Mouse (Mus musculus) 3134 (cell line): ENCODE measurements at regions not wholly inside any gene's neighbourhood (a gene's known extent, or its start where the extent isn't known, plus 50 kb on each side); places are given as distances from the start of the nearest gene placed in this dataset.

Experiments used
- DNase-seq: peaks from one replicate; pipeline ENCODE4 v3.0.0-alpha.2; 2011; ENCODE audit warnings: low spot score; ENCODE audit not compliant: insufficient read length; ENCODE audit errors: extremely low read depth

DNA sequence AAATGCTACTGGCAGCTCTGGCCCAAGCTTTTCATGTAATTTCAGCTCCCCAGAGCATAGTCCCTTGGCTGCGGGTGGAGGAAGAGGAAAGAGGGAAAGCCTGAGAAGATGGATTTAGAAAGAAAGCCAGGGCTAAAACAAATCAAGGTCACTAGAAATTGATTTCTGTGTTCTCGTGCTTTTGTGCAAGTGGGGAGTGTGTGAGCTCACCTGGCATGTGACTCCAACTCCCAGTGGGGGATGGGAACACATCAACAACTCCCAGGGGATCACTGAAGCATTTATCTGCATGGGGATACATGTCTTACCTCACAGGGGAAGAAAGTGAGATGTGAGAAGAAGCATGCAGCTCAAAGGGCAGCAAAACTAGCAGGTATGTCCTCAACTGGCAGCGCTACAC, 319.6 kb upstream of the Id2 start:
- no peak for DNase-seq

DNA sequence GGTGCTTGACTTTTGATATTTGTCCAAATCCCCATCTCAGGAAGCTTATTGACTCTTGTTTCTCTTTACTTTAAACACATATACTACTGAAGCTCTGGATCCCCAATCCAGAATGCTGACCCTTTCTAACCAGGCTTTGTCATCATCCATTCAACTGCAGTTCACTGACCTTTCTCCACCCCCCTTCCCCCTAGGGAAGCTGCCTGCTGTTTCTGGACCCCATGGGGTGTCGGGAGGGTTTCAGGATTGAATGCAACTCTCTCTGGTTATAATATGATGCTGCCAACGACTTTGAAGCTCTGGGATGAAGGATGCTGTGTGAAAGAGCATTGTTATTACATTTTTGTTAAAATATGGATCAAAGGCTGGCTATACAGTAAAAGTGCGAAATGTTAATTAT, 318.7 kb upstream of the Id2 start:
- no peak for DNase-seq

DNA sequence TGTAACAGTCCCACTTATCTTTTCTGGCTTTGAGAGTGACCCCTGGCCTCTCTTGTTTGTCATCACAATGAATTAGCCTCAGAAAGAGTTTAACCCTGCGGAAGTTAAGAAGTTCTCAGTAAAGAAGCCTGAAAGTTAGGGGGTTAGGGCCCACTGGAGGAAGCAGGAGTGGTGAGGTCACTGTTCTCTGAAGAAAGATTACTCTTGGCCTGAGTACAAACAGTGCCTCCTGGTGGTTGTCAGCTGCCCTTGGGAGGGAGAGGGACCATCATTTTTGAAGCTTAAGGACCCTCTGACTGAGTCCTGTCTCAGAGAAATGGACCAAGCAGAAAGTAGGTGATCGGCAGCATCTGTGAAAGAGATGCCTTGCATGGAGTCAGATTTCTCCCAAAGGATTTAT, 318.3 kb upstream of the Id2 start:
- peak; percentile 9 for DNase-seq

DNA sequence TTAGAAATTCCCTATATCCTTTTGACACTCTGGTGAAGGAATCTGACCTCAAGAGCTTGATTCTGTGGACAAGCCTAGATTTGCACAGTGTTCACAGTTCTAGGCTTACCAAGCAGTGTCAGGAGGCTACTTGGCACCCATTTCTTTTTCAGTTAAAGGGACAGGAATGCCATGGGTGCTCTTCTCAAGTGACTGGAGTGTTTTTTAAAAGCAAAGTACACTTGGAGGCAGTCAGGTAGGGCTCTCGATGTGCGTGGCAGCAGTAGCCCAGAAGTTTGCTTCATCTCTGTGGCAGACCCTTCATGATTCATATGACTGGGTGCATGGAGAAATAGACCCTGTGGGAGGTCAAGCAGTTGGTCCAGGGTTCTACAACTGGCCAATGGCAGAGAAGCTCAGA, 310.4 kb upstream of the Id2 start:
- no peak for DNase-seq

DNA sequence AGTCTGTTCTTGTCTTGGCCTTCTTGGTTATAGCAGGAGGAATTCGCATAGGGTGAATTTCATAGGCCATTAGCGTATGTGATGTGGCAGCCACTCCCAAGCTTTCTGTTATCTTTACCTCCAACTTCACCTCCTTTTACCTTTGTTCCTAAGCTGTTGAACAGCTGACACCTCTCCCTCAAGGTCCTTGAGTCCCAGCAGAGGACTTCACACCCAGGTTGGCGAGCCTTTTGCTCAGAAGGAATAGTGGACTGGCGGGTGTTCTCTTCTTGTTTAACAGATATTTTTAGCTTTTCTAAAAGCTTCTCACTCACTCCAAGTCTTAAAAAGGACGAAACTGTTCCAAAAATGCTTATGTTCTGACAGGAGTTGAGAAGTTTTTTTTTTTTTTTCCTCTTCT, 303.4 kb upstream of the Id2 start:
- DNase-seq = no peak

DNA sequence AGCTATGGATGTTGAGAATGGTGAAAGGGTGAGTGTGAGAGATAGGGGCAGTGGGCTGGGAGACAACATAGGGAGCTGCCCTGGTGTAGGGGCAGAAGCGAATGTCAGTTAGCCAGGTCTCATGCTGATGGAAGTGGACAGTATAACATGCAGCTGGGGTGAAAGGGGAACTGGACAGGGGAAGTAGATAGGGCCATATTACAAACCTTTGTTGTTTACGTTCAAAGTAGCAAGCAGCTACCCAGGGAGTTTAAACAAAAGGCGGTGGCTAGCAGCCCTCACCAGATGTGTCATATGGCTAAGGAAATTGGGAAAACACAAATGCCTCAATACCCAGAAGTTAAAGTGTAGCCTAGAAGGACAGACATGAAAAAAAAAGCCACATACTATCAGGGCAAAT, 301.8 kb upstream of the Id2 start:
- DNase-seq = no peak

DNA sequence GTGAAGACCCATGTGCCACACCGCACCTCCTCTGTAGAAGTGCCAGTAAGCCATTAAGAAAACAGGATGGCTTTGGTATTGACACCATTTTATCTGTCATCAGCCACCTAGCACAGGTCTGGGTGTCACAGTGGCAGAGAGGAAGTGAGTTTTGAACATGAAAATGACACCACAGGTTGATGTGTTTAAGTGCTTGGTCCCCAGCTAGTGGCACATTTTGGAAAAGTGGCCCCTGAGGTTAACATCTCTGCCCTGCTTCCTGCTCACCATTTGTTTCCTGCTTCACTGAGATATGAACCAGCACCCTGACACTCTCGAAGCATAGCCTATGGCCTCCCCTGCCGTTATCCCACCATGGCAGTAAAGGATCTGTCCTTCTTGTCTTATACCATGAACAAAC, 297.4 kb upstream of the Id2 start:
- DNase-seq = no peak

DNA sequence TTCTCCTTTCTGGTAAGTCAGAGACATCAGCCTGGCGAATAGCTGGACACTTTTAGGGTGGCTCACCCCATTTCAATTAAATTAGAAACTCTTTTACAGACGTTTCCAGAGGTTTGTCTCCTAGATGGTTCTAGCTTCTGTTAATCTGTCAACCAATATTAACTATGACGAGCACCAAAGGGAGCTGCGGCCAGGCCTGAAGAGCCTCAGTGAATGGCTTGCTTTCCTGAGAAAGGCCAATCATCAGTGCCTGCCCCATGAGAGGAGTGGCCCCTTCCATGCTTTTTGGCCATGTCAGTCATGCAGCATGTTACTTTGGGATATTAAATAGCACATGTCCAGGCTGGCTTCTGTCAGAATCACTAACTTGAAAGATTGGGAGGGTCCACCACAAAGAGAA, 296.6 kb upstream of the Id2 start:
- no peak for DNase-seq

DNA sequence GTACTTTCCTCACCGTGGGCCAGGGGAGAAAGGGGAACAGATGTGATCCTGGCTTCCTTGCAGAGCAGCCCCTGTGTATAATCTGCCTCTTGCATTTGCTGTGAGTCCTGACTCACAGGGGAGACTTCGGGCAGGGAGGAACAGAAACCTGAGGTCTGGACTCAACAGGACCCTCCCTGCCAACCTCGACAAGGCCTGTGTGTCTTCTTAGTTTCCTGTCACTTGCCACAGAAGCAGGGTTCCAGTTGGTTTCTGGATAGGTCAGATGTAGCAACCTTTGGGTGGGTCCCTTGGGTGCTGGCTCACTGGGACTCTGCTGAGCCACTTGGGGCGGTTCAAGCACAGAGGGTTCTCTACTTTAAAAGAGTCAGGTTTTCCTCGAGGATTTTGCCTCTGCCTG, 292.3 kb upstream of the Id2 start:
- DNase-seq = no peak

DNA sequence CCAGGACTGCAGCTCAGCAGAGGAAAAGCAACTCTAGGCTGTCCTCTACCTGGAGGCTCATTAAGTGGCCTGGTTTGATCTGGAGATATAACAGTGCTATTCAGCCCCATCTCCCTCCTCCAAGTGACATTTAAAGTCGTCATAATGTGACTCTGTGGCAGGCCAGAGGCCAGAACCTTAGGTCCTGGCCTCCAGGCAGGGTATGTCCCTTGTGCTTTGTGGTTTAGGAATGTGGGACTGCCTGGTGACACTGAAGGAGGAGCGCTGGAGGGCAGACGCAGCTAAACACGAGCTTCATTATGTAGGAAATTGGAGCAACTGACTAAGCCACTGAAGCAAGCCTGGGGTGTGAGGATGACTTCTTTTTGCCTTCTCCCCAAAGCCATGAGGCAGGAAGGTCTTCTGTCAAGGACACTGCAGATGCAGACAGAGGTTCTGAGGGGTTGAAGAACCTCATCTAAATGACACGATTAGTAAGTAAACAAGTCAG, 290.9 kb upstream of the Id2 start:
- DNase-seq = peak; percentile 13

DNA sequence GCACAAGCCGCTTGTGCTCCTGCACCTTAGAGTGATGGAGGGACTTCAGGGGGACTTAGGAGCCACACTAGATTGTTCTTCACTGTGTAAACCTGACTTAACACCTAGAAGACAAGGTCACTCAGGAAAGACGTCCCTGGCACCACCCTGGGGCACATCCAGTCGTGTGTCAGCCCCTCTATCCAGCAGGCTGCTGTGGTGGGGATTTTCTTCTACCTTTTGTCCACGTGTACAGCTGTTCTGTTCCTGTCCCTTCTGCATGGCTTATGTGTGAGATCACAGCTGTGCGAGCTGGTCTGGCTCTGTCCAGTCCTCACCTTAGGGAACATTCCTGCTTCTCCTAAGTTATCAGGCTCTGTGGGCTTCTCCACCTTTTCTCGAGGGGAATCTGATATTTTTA, 286.0 kb upstream of the Id2 start:
- no peak for DNase-seq

DNA sequence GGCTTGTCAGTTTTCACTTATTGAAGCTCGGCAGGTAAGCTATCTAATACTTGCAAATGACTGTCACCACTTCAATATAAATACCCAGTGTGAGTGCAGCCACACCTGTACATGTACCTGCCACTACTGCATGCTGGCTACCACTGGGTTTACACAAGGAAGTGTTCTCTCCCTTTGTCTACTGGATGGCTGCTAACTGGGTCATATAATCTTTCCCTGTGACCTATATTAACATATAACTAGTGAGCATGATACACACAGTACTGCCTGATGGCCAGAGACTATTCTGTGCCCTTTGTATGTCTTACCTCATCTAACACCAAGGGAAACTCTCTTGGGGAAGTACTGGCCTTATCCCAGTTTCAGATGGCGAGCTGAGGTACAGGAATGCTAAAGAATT, 285.5 kb upstream of the Id2 start:
- no peak for DNase-seq

DNA sequence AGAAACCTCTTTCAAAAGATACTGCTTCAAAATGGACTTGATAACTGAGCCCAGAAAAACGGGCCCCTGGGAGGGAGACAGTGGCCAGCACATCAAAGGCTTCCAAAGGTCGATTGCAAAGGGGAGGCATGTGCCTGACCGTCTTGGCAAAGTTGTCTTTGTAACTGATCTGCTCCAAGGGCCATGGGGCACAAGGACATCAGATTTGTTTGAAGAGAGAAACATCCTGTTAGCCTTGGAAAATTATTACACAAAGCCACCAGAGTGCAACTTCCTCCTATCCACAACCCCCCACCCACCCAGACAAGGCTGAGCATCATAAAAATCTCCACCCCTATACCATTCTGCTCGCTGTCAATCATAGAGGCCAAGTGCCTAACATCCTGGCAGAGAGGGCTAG, 284.7 kb upstream of the Id2 start:
- no peak for DNase-seq

DNA sequence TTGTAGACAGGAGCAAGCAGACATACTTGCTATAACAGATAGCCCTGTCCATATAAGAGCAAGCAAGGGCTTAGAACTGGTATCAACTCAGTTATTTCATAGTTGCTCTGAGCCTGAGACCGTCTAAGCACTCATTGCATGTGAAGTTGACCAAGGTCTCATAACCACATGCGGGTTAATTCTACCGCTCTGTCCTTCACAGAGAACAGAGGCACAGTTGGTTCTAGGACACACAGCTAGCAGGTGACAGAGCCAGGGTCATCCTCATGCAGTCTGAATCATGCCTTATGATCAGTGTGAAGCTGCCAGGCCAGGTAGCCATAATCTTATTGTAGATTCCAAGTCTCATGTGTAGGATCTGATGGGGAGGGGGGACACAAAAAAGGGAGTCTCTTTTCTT, 283.1 kb upstream of the Id2 start:
- DNase-seq = no peak

DNA sequence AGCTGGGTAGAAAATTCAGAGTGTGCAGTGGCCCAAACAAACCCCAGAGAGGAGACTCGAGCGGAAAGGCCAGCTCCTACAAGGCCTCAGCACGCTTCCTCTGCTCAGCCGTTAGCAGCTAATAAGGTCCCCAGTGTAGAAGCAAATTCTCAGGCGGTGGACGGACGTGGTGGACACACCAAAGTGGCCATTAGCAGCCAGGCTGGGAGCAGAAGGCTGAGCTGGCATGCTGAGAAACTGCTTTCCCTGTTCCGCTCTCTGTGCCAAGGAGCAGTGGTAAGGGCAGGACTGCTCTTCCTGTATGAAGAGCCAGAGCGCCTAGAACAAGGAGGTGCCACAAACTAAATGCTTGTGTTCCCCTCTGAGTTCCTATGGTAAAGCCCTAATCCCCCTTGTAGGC, 282.1 kb upstream of the Id2 start:
- DNase-seq = no peak

DNA sequence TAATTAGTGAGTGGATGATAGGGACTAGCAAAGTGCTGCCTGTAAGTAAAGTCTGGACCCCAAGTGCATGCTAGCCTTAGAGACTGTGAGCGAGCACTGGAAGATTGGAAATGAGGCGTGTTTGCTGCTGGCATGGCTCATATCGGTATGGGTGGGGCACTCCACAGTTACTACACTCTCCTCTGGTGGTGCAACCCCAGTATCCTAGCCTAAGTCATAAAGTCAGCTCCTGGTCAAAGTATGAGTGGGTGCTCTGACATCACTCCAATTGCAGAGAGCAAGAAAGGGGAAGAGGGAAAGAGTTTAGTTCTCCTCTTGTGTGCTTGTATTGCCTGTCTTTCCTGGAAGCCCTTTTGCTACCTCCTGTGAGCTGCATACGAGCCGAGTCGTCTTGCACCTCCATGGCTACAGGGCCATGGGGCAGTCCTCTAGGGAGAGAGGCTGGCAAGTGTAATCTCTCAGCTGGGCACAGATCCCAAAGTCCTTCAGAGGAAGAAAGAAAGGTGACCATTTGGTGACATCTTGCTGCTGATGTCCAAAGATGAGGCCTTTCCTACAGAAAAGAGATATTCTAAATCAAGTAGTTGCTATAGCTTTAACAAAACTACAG, 281.2 kb upstream of the Id2 start:
- no peak for DNase-seq

DNA sequence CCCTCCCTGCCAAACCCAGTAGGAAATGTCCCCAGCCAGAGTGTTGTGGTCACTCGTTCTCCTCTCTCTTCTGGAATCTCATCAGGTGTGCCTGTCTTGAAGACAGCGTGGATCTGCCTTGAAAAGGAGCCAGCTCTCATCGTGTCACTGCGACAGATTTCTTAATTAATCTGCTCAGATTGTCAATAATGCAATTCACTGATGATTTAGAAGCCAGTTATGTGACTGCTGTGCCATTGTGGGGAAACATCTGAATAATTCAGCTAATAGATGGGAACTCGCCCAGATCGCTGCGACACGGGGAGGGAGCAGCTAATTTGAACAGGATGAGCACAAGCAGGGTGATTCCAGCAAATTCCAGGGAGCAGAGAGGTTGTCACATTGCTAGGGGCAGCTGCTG, 279.5 kb upstream of the Id2 start:
- DNase-seq = no peak

DNA sequence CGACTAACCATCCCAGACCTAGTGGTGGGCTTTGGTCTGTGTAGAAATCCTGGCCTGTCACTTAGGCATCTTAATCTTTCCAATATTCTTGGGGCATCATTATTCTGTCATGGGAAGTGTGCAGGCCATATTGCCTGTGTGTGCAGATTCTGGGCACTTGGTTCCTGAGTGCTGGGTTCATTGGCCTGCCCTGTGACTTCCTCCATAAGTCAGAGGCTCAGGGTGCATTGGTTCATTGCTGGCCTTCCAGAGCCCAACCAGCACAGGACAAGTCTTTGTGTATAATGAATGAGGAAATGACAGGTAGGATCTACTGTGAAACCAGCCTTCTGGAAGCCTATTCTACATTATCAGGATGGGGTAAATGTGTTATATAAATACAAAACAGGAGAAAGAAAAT, 270.6 kb upstream of the Id2 start:
- DNase-seq = no peak

DNA sequence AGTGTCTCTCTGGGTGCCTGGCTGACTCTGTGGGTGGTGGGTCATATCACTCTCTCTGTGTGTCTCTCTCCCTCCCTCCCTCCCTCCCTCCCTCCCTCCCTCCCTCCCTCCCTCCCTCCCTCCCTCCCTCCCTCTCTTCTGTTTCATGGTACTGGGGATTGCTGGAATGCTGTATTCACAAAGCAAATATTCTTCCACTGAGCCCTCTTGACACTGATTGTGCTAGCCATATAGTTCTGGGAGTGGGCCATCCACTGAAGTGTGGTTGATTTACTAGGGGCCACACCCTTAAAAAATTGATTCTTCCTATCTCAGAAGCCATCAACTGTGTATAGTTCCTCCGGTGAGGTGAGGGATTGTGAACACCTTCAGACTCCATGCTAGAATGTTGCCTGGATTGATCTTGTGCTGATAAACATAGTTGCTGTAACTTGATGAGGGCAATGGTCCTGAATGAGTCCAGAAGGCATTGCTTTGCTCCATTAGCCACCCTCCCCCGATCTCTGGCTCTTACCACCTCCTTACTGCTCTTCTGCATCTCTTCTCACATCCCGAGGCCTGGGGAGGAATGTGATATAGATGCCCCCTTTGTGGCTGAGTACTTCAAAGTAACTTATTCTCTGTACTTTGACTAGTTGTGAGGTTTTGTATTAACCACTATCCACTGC, 268.8 kb upstream of the Id2 start:
- no peak for DNase-seq

DNA sequence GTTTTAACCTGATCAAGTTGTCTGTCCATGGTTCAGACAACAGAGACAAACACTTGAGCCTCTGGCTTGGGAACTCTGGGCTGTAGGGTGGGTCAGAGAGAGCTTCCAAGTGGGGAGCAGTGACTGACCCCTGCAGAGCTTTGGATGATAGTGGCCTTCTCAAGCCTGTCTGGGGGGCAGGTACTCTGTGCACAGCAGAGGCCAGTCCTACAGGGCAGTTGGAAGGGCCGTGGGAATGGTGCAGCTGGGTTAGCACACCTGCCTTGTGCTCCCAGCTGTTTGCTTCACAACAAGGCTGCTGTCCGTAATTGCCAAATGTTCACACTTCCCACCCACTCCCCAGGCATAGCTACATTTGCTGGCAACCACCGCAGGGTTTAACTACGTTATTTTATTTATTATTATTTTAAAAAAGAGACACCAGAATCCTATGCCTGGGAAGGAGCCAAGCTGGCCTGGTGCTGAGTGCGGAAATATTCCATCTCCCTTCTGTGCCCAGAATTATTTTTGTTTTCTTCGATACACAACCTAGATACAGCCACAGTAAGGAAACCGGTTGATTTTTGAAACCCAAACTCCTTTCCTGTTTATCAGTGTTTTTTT, 268.1 kb upstream of the Id2 start:
- DNase-seq = no peak

DNA sequence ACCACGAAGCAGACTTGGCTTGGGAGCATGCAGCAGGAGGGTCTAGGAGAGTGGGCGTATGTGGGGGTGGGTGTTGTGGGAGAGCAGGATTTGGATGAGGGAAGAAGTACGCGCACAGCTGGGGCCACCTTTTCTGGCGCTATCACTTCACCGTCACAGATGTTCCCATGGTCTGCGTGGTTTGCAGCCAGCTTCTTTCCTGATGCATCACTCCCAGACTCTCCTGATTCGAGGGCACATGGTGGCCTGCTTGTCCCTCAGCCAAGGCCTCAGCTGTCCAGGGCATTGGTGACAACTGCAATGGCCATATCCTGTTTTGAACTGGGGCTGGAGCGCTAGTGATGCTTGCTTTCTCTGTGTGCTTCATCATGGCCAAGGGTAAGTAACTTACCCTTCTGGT, 266.9 kb upstream of the Id2 start:
- DNase-seq = no peak

DNA sequence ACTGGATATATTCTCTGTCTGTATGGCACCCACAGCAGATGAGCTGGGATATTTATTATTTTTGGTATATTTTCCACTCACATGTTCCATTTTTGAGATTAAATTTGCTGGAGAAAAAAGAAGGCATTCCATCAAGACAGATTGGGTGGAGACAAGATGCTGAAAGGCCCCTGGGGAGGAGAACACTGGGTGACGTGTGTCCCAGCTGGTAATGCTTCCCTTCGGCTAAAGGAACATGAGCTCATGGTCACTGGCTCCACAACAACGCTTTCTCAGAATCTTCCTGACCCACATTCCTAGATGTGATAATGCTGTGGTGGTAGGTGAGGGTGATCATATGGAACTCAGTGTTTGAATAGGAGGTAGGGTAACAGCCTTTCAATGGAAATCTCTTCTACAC, 266.4 kb upstream of the Id2 start:
- no peak for DNase-seq
